Mouse (Mus musculus): ENCODE results near the gene Igsf9. TPM values are rescaled to one million over a fixed set of nuclear protein-coding genes. Genes with fewer than 3 reads are reported as not detected.
A peak's percentile ranks its signal among the peaks of the same experiment; 100 is the strongest.

Gene Igsf9
- polyA plus RNA-seq, 1 experiment = 40.6 TPM

- Histone ChIP-seq H3K27ac (ENCODE audit: insufficient read depth, low read length) (no peak overlapping the region), H3K36me3 (ENCODE audit: control insufficient read depth, insufficient read depth, low read length, poor library complexity, severe bottlenecking) (no peaks in the 10 kb centered on the region; the same call in 1 of the 2 replicates), H3K9me3 (replicated peaks; ENCODE audit: control insufficient read depth, insufficient read depth, low read length, poor library complexity, severe bottlenecking) (no peaks in the 10 kb centered on the region), H3K27me3 (ENCODE audit: control insufficient read depth, insufficient read depth, low read length, poor library complexity, severe bottlenecking) (no peaks in the 10 kb centered on the region), H3K4me1 (ENCODE audit: control insufficient read depth, insufficient read depth, low read length) (peaks cover 2% of the 10 kb centered on the region), H3K9ac (ENCODE audit: low read depth, poor library complexity, severe bottlenecking) (no peak overlapping the region), H3K4me3 (ENCODE audit: low read depth, low read length) (no peak overlapping the region)
- TF ChIP-seq POLR2A (IDR thresholded peaks at IDR 0.05; ENCODE audit: insufficient read depth, low read length) (no peak), EP300 (IDR thresholded peaks at IDR 0.05; ENCODE audit: insufficient read depth, low read depth, low read length) (no peak), CTCF (IDR thresholded peaks at IDR 0.05; ENCODE audit: low read depth, low read length) (no peak)
These were observed 4.6 kb downstream of the Igsf9 start for GRCm38 (mm10) chr1:172486236-172486635.

GRCm38 (mm10) chr1:172486651-172487050 is 5.1 kb downstream of the Igsf9 start:
- TF ChIP-seq CTCF (IDR thresholded peaks at IDR 0.05; ENCODE audit: low read depth, low read length) (no peak), EP300 (IDR thresholded peaks at IDR 0.05; ENCODE audit: insufficient read depth, low read depth, low read length) (no peak), POLR2A (IDR thresholded peaks at IDR 0.05; ENCODE audit: insufficient read depth, low read length) (no peak)
- no peaks in the 10 kb centered on the region for H3K9me3 ChIP-seq (replicated peaks; ENCODE audit: control insufficient read depth, insufficient read depth, low read length, poor library complexity, severe bottlenecking)
- no peak overlapping the region for H3K4me3 ChIP-seq (ENCODE audit: low read depth, low read length)
- H3K27me3 ChIP-seq (ENCODE audit: control insufficient read depth, insufficient read depth, low read length, poor library complexity, severe bottlenecking) = no peaks in the 10 kb centered on the region
- no peaks in the 10 kb centered on the region; the same call in 1 of the 2 replicates for H3K36me3 ChIP-seq (ENCODE audit: control insufficient read depth, insufficient read depth, low read length, poor library complexity, severe bottlenecking)
- no peak overlapping the region for H3K9ac ChIP-seq (ENCODE audit: low read depth, poor library complexity, severe bottlenecking)
- peaks cover 2% of the 10 kb centered on the region for H3K4me1 ChIP-seq (ENCODE audit: control insufficient read depth, insufficient read depth, low read length)
- no peak overlapping the region for H3K27ac ChIP-seq (ENCODE audit: insufficient read depth, low read length)

- Histone ChIP-seq H3K36me3 (ENCODE audit: control insufficient read depth, insufficient read depth, low read length, poor library complexity, severe bottlenecking) (no peaks in the 10 kb centered on the region; the same call in 1 of the 2 replicates), H3K4me3 (ENCODE audit: low read depth, low read length) (no peak overlapping the region), H3K27me3 (ENCODE audit: control insufficient read depth, insufficient read depth, low read length, poor library complexity, severe bottlenecking) (no peaks in the 10 kb centered on the region), H3K27ac (ENCODE audit: insufficient read depth, low read length) (no peak overlapping the region), H3K9me3 (replicated peaks; ENCODE audit: control insufficient read depth, insufficient read depth, low read length, poor library complexity, severe bottlenecking) (no peaks in the 10 kb centered on the region), H3K9ac (ENCODE audit: low read depth, poor library complexity, severe bottlenecking) (no peak overlapping the region), H3K4me1 (ENCODE audit: control insufficient read depth, insufficient read depth, low read length) (peaks cover 2% of the 10 kb centered on the region)
- TF ChIP-seq CTCF (IDR thresholded peaks at IDR 0.05; ENCODE audit: low read depth, low read length) = no peak
- TF ChIP-seq POLR2A (IDR thresholded peaks at IDR 0.05; ENCODE audit: insufficient read depth, low read length) = no peak
- TF ChIP-seq EP300 (IDR thresholded peaks at IDR 0.05; ENCODE audit: insufficient read depth, low read depth, low read length) = no peak
These were observed 6.3 kb downstream of the Igsf9 start for GRCm38 (mm10) chr1:172487859-172488258.

- H3K36me3 ChIP-seq (ENCODE audit: control insufficient read depth, insufficient read depth, low read length, poor library complexity, severe bottlenecking) = no peaks in the 10 kb centered on the region; the same call in 1 of the 2 replicates
These were observed 7.2 kb downstream of the Igsf9 start for GRCm38 (mm10) chr1:172488831-172489230.

GRCm38 (mm10) chr1:172489585-172490250 is 8.1 kb downstream of the Igsf9 start:
- peak overlapping the region; percentile 76 for H3K4me3 ChIP-seq (ENCODE audit: low read depth, low read length)
- H3K9ac ChIP-seq (ENCODE audit: low read depth, poor library complexity, severe bottlenecking) = peak overlapping the region; percentile 20
- no peaks in the 10 kb centered on the region for H3K4me1 ChIP-seq (ENCODE audit: control insufficient read depth, insufficient read depth, low read length)
- no peaks in the 10 kb centered on the region for H3K27me3 ChIP-seq (ENCODE audit: control insufficient read depth, insufficient read depth, low read length, poor library complexity, severe bottlenecking)
- H3K36me3 ChIP-seq (ENCODE audit: control insufficient read depth, insufficient read depth, low read length, poor library complexity, severe bottlenecking) = no peaks in the 10 kb centered on the region
- H3K27ac ChIP-seq (ENCODE audit: insufficient read depth, low read length) = no peak overlapping the region
- no peak for TF ChIP-seq EP300 (IDR thresholded peaks at IDR 0.05; ENCODE audit: insufficient read depth, low read depth, low read length)
- no peak for TF ChIP-seq CTCF (IDR thresholded peaks at IDR 0.05; ENCODE audit: low read depth, low read length)
- H3K9me3 ChIP-seq (replicated peaks; ENCODE audit: control insufficient read depth, insufficient read depth, low read length, poor library complexity, severe bottlenecking) = no peaks in the 10 kb centered on the region

More at GRCm38 (mm10) chr1:172488831-172489230, 7.2 kb downstream of the Igsf9 start:
- no peak overlapping the region for H3K27ac ChIP-seq (ENCODE audit: insufficient read depth, low read length)
- H3K4me1 ChIP-seq (ENCODE audit: control insufficient read depth, insufficient read depth, low read length) = no peaks in the 10 kb centered on the region
- H3K4me3 ChIP-seq (ENCODE audit: low read depth, low read length) = no peak overlapping the region
- no peak overlapping the region for H3K9ac ChIP-seq (ENCODE audit: low read depth, poor library complexity, severe bottlenecking)
- no peaks in the 10 kb centered on the region for H3K9me3 ChIP-seq (replicated peaks; ENCODE audit: control insufficient read depth, insufficient read depth, low read length, poor library complexity, severe bottlenecking)
- H3K27me3 ChIP-seq (ENCODE audit: control insufficient read depth, insufficient read depth, low read length, poor library complexity, severe bottlenecking) = no peaks in the 10 kb centered on the region
- no peak for TF ChIP-seq POLR2A (IDR thresholded peaks at IDR 0.05; ENCODE audit: insufficient read depth, low read length)
- no peak for TF ChIP-seq EP300 (IDR thresholded peaks at IDR 0.05; ENCODE audit: insufficient read depth, low read depth, low read length)
- no peak for TF ChIP-seq CTCF (IDR thresholded peaks at IDR 0.05; ENCODE audit: low read depth, low read length)

- Histone ChIP-seq H3K27ac (ENCODE audit: insufficient read depth, low read length) (no peak overlapping the region), H3K4me3 (ENCODE audit: low read depth, low read length) (peak overlapping the region; percentile 76), H3K9ac (ENCODE audit: low read depth, poor library complexity, severe bottlenecking) (peak overlapping the region; percentile 20), H3K27me3 (ENCODE audit: control insufficient read depth, insufficient read depth, low read length, poor library complexity, severe bottlenecking) (no peaks in the 10 kb centered on the region), H3K36me3 (ENCODE audit: control insufficient read depth, insufficient read depth, low read length, poor library complexity, severe bottlenecking) (no peaks in the 10 kb centered on the region), H3K9me3 (replicated peaks; ENCODE audit: control insufficient read depth, insufficient read depth, low read length, poor library complexity, severe bottlenecking) (no peaks in the 10 kb centered on the region), H3K4me1 (ENCODE audit: control insufficient read depth, insufficient read depth, low read length) (no peaks in the 10 kb centered on the region)
- TF ChIP-seq POLR2A (IDR thresholded peaks at IDR 0.05; ENCODE audit: insufficient read depth, low read length) (no peak), CTCF (IDR thresholded peaks at IDR 0.05; ENCODE audit: low read depth, low read length) (peak; percentile 96)
These were observed 8.7 kb downstream of the Igsf9 start for GRCm38 (mm10) chr1:172490261-172490661.
